Mouse (Mus musculus): Measurements from ENCODE around the gene Il12a.

The Il12a gene

DNA sequence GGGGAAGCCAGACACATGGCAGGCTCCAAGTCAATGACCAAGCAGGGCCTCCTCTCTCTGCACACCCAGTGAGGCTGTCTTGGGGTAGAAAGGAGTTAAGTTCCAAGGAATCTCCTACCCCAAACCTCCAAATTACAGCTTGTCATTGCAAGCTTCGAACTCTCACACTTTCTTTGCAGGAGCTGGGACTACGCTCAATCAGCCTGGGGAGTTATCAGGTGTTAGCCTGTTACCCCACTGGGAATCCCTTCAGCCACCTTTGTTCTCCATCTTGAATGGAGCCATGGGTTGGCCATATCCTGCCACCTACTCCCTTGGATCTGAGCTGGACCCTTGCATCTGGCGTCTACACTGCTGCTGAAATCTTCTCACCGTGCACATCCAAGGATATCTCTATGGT is at the start of gene Il12a:
Gene Il12a, plus strand, starts transcription at position 301 of the 400 bp plus-strand sequence.
- no peak for DNase-seq (ENCODE audit: low spot score in 2 of 2)

DNA sequence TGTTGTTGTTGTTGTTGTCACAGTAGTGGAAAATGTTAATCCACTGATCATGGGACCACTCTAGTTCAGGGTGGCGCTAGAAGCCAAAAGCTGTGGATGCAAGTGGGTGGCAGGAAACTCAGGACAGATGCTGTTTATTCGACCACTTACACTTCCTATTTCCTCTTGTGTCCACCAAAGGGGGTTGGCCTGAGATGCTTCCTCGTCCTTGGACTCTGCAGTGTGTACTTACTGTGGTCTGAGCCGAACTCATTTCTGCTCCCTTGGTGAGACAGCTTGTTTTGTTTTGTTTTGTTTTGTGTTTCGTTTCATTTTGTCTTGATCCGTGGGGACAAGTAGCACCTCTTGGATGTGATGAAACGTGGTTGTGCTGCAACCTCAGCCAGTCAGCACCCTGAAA is 47.5 kb upstream of the Il12a start:
- DNase-seq (ENCODE audit: low spot score in 2 of 2): no peak

DNA sequence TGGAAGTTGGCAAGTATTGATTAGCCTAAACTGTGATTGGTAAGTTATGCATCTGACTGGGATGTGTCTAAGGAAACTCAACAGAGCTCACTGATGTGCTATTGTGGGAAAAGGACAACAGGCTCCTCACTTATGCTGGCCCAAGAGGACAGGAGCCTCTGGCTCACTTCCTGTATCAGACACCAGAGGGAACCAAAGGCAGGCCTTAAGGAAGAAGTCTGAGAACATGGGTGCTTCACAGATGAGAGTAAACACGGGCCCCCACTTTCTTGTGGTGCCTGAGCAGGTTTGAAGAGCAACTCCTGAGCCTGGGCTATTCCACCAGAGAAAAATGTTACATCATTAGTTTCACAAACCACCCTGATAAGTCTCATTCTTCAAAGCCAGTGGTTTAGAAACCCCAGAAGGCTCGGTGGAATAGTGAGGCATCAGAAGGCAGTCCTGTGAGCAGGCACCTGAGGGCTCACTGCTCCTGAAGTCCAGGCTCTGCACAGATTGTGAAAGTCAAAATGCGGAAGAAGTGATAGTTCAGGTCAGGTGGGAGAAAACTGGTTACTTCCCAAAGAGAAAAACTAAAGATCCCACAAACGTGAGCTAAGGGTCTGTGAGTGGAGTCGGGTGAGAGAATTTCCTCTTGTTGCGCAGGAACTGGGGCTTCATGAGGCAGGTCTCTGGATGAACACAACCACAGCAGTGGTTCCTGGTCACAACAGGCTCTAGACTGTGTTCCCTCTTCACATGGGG is 43.9 kb upstream of the Il12a start:
- peak in 1 of 2 experiments; percentile 3 for DNase-seq (ENCODE audit: low spot score in 2 of 2)

DNA sequence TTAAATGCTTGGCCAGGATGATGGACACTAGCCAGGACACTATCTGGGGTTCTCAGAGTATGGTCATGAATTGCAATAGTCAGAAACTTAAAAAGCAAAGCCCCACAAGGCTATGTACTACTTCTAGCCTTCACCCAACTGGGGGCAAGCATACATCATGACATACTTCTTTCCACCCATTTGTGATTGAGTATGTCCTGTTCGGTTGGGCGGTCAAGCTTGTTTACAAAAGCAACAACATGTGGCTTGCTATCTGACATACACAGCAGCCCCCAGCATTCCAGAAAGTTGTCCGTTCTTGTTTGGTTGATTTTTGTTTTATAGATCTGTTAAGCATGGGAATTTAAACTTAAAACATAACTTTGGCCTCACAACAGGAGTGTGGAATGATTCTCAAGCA is 43.2 kb upstream of the Il12a start:
- no peak for DNase-seq (ENCODE audit: low spot score in 2 of 2)

DNA sequence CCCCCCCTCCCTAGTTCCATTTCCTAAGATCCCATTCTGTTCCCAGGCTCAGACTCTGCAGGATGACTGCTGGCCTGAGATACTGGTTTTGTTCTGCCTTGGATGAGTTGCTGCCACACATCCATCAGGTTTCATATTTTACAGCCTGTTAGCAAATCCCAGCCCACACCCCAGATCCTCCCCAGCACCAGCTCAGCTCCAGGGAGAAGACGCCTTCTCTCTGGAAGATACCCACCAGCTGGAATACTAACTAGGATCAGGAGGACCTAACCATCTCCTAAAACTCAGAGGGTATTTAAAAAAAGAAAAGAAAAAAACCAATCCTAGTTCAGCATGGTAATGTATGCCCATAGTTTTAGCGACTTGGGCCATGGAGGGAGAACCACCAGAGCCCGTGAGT is 40.2 kb upstream of the Il12a start:
- DNase-seq (ENCODE audit: low spot score in 2 of 2): no peak

DNA sequence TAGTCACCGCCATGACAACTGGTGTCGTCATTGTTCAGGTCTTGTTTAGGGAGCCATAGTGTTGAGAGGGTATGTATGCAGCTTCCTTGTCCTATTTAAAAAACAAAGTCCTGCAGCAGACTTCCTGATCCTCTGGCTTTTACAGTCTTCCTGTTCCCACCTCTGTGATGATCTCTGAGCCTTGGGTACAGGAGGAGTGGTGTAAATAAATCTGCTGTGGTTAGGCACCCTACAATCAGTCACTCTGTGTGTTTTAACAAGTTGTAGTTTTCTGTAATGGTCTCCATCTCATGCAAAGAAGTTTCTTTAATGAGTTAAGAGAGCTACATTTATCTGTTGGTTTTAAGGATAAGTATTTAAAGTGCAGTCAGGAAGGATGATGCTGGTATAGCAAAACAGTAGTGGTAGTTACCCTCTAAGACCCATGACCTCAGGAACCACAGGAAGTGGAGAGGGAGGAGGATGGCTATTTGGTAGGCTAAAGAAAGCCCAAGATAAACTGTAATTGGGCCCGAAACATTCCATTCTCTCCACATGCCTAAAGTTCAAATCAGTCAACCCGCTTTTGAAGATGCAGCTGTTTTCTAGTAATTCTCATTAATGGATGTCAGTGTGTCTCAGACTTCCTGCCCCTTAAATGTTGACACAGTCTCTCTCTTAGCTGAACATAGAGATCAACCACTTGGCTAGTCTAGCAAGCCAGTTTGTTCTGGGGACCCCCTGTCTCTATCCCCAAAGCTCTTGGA is 33.7 kb upstream of the Il12a start:
- DNase-seq (ENCODE audit: low spot score in 2 of 2): no peak

DNA sequence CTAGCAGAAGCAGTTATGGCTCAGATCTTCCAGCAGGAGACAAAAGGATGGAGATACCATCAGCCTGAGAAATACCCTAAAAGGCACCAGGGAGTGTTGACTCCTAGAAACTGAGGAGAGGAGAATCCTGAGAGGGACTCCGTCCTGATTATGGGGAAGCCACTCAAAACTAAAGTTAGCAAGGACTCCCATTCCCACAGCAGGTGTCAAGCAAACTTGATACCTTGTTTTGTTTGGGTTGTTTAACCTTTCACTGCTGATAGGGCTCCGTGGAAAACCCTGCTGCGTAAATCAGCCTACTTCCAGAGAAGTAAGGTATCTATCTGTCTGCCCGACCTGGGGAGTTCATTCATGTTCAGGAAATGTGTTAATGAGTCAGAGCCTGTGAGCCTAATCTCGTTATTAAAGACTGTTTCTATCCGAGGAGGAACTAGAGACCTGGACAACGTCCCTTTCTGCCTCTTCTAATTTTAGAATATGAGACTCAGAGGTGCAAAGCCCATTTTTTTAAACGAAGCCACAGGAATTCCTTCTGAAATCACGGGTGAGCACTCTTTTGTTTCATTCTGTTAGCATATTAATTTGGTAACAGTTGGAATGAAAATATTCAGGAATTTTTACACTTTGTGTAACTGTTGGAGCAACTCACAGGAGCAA is 32.7 kb upstream of the Il12a start:
- no peak for DNase-seq (ENCODE audit: low spot score in 2 of 2)

DNA sequence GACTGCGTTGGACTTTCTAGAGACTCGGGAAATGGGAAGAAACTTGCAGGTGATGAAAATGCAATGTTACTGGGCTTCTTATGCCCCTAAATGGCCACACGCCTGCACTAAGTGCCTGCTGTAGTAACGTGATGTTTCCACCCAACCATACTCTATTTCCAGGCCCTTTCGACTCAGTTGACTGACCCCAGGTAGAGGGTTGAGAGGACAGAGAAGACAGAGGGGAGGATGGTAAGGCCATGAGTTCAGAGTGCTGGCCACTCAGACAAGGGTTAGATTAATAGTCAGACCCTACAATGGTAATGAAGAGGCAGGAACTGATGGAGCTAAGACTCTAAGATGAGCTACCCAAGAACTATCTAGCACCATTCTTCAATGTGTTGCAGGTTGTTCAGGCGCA is 30.4 kb upstream of the Il12a start:
- DNase-seq (ENCODE audit: low spot score in 2 of 2): no peak

DNA sequence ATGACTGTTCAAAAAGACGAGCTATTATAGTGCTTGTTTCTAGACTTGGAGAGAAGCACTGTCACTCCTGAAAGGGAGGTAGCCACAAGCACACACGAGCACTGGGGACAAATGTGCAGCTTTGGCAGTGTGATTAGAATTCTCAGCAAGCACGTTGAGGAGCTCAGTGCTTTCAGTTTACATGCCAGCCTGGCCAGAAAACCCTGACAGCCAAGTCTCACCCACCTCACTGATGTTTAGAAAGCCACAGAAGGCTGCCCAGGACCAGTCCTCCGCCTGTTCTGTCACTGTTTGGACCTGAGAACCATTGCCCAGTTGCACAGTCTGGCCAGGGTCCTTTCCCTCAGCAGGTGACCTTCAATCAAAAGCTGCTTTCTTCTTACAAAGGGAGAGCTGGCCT is 29.9 kb upstream of the Il12a start:
- no peak for DNase-seq (ENCODE audit: low spot score in 2 of 2)

DNA sequence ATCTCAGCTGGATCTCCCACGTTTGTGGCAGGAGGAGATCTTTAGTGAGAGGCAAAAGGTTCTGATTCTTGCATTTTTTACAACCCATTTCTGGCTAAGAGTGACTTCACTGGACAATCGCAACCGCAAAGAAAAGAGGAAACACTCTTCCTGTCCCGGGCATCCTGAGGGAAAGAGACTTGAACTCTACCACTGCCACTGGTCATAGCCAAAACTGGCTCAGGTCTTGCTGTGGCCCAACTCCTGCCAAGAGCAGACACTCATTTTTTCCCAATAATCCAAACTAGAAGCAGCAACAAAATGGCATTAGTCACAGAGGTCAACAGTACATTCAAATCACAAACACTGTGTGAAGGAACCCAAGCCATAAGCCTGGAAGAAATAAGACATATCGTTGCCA is 28.1 kb upstream of the Il12a start:
- DNase-seq (ENCODE audit: low spot score in 2 of 2): no peak

DNA sequence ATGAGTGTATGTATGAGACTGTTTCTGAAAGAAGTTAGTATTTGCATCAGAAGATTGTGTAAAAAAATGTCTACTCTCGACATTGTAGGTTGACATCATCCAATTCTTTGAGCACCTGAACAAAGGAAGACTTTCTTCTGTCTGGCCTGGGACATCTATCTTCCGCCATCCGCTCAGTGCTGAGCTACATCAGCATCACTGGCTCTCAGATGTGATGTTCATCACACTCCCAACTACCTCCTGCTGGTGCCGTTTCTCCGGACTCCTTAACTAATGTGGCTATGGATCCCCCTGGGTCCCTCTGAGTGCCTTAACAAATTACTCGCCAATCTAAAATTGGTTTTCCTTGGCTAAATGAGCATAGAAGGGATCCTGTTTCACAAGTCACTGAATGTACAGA is 26.1 kb upstream of the Il12a start:
- no peak for DNase-seq (ENCODE audit: low spot score in 2 of 2)

DNA sequence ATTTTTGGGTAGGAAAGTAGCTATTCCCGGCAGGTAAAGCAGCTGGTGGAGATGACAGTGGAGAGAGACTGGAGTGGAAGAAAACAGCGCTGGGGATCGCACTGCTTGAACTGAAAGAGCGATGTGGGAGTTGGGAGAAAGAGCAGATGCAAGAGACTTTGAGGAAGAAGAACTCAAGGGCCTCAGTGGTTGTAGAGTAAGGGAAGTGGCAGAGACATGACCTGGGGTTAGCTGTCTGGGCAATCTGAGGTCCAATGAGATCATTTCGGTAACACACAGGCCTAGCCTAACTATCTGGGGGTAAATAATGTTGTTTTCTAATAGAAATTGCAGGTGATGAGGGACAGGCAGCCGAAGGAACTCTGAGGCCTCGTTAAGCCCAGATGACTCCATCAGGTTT is 24.1 kb upstream of the Il12a start:
- DNase-seq (ENCODE audit: low spot score in 2 of 2): no peak

DNA sequence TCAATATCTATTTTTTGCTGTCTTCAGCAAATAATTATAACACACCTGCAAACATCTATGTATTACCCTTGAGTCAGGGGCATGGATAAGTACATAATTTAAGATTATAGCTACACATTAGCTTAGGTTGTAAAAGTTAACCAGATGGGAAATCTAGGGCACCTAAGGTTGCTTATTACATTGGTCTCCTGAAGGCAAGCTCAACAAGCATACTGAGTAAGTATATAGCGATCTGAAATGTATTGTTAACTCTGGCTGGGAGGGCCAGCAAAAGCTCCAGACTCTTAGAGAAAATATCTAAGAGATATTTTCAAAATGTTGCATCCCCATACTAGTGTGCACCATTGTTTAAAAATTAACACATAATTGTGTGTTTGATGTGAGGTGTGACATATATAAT is 22.6 kb upstream of the Il12a start:
- no peak for DNase-seq (ENCODE audit: low spot score in 2 of 2)

DNA sequence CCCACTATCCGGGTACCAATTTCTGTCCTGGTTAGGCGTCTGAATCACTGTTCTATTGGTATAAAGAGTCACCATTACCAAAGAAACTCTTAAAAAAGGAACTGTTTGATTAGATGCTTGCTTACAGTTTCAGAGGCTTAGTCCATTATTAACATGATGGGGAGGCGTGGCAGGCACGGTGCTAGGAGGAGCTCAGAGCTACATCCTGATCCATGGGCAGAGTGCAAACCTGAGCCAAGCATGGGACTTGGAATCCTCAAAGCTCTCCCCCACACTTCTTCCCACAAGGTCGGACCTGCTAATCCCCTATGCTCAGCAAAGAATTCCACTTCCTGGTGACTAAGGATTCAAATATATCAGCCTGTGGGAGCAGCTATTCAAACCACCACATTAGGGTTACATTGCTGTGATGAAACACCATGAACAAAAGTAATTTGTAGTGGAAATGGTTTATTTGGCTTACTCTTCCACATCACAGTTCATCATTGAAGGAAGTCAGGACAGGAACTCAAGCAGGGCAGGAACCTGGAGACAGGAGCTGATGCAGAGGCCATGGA is 20.9 kb upstream of the Il12a start:
- DNase-seq (ENCODE audit: low spot score in 2 of 2): no peak

DNA sequence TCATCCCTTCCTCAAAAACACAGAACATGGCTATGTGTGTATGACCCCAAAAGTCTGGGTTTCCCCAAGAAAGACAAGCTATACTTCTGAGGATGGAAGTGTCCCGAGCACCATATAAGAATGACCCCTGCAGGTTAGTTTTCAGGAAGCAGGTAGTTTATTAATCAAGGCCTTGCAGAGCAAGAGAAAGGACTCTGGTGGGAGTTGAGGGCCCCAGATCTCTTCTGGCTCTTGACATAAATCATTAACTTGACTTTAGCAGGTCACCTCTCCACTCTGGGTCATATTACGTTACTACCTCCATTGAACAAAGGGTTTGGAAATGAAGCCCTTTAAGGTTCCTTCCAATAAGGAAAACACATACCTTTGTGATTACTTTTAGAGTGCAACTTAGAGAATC is 15.7 kb upstream of the Il12a start:
- no peak for DNase-seq (ENCODE audit: low spot score in 2 of 2)

DNA sequence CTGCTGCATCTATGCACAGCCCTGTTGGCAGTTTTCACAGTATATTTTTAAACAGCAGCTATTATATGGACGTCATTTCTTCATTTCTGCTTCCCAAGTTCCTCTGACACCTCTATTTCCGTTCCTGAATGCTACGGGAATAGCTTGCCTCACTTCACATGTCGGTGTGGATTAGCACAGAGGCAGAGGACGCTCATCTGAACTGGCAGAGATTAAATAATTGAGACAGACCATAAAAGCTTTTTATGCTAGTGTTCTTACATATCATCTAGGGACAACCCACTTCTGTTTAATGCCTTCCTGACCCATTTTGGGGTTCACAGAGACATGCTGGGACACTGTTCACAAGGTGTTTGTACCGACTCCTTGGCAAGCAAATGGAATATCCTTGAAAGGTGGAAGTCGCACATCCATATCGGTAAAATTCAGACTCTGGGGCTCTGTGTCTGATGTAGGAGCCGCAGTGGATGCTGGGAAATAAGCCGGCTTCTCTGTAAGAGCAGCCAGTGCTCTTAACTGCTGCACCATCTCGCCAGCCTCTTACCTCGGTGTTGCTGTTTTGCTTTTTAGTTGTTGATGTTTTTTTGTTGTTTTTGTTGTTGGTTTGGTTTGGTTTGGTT is 15.1 kb upstream of the Il12a start:
- no peak for DNase-seq (ENCODE audit: low spot score in 2 of 2)

DNA sequence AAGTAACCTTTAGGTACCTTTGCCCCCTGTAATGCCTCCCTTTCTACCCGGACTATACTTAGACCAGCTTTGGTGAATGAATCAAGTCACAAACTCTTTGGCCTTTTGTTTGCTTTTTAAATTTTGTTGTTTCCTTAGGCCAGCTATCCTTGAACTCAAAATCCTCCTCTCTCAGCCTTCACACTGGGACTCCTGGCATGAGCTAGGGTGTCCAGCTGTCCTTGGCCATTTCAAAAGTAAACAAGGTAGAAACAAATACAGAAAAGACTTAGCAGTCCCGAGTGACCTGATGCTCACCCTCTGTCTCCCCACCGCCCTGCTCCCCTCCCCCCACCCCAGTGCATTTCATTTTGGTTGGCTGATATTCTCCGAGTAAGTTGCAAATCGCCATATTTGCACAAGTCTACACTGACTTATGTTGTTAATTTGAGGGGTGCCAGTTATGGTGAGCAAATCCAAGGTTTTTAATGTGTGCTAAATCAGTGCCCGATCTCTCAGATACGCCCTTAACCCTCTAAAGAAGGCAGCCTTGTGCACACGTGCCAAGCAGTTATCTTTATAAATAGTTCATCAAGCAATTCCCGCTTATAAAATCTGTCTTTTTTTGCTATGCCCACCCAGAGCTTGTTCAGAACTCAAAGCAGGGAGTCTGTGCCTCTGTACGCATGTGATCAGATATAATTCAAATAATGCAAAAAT is 14.3 kb upstream of the Il12a start:
- no peak for DNase-seq (ENCODE audit: low spot score in 2 of 2)

DNA sequence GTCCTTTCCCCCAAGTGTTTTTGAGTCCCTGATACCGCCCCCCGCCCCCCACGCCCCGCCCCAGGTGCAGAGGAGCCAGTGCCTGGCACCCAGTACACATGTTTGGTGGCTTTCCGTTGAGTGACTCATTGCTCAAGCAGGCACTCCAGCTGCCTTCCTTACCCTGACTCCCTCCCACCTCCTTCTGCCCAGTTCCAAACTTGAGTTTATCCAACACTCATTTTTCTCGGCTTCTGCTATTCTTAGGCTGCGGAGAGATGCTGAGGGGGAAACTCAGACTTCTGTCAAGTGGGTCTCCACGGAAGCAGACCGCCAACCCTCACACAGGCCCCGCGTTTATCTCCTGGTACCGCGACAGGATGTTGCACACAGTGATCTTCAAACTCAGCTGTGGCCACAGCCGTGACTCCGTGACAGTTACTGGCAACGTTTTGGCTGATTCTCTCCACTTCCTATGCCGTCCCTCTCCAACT is 13.6 kb upstream of the Il12a start:
- DNase-seq (ENCODE audit: low spot score in 2 of 2): peak in 1 of 2 experiments; percentile 26

DNA sequence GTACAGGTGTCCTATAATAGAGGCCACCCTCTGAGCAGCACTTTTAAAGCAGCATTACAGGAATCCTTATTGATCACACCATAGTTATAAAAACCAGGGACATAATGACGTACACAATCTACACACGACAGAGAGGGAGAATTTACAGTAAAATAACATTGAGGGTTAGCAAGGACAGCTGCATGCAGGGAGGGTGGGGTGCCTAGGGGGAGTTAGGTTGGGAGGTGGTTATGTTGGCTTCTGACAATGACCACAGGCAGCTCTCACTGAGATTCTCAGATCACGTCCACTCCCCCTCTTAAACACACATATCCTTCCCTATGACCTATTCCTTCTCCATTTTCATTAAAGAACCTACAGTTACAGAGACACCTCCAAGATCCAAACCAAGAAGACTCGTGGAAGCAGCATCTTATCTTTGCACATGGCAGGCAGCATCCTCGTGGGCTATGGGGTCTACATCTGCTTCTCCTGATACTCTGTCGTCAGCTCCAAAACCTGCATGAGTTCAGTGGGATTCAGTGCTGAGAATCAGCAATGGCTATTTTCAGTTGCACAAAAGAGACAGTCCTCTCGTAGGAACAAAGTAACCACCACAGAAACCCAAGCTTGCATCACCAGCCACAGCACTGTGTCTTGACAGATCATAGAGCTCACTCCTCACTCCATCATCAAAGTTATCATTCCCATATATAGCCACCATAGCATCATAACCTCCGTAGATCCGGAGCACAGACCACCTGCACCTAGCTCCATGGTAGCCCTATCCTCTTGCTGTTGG is 11.4 kb upstream of the Il12a start:
- DNase-seq (ENCODE audit: low spot score in 2 of 2): no peak

DNA sequence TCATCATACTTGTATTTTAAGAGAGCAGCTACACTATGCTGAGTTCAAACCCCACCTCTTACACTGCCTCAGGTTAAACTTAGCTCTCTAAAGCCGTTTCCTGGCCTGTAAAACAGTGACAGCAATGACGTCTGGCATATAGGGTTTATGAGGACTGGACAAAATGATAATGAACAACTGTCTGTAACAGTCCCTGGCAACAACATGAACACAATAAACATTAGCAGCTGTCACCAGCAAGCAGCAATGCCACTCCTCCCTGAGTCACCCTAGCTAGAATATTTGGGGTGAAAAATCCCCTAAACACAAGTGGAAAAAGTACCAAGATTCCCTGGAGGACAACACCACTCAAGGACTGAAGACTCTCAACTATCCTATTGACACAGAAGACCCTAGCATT is 6.9 kb upstream of the Il12a start:
- DNase-seq (ENCODE audit: low spot score in 2 of 2): no peak

DNA sequence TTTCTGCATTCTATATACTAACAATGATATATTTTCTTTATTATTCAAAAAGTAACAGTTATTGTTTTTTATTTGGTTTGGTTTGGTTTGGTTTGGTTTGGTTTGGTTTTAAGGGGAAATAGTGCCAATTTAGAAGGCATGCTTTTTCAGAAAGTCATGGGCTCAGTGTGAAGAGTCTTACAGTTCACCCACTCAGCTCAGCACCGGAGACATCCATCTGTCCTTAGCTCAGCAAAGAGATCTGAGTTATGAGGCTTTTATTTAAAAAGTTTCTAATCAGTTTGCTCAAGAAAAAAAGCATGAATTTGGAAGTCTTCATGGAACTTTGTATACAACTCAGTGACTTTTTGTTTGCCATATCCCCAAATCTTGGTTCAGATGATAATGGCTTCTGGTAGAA is 6.2 kb upstream of the Il12a start:
- no peak for DNase-seq (ENCODE audit: low spot score in 2 of 2)

Measured in urinary bladder, adult 18-20 months (tissue).